Mouse (Mus musculus): ENCODE data around the gene Ttf2.

Gene Ttf2

GRCm38 (mm10) chr3:100911026-100911425, 58.4 kb downstream of the Ttf2 start:
- DNase-seq: no peak

GRCm38 (mm10) chr3:100910621-100911020, 58.8 kb downstream of the Ttf2 start:
- no peak for DNase-seq

- DNase-seq: no peak
These were observed 60.9 kb downstream of the Ttf2 start for GRCm38 (mm10) chr3:100908594-100908993.

- no peak for DNase-seq
These were observed 62.5 kb downstream of the Ttf2 start for GRCm38 (mm10) chr3:100906916-100907315.

GRCm38 (mm10) chr3:100906128-100906527, 63.3 kb downstream of the Ttf2 start:
- no peak for DNase-seq

- no peak for DNase-seq
These were observed 74.0 kb downstream of the Ttf2 start for GRCm38 (mm10) chr3:100895500-100895899.

- no peak for DNase-seq
These were observed 76.8 kb downstream of the Ttf2 start for GRCm38 (mm10) chr3:100892383-100893335.

GRCm38 (mm10) chr3:100890406-100890805, 79.1 kb downstream of the Ttf2 start:
- no peak for DNase-seq

GRCm38 (mm10) chr3:100889234-100889633, 80.2 kb downstream of the Ttf2 start:
- DNase-seq: no peak

All from embryo, embryonic 11 days (tissue).